7 mouse cellular contexts compared by ENCODE assay signal in the genomic region with DNA sequence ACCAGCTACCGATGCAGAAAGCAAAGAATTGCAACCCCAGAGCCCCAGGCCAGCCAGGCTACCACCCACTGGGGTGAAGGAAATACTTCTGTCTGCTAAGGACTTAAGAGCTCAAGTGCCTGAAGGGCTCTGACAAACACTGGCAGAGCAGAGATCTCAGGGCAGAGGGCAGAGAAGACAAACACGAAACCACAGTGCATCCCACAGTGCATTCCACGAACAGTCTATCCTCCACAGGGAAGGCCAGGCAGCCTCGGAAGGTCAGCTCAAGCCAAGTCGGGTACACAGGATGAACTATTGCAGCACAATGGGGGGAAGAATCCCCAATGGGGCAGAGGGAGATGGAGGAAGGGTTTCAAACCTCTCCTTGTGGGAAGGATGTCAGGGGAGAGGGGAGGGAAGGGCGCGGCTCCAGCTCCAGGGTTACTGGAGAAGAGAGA.
DNase-seq lines count a peak whose midpoint lies in the region; ATAC-seq lines count a peak whose summit lies in the region.

No protein-coding gene starts in this region.

- H3K36me3 ChIP-seq in midbrain, embryonic 14.5 days (ENCODE audit: control insufficient read depth, insufficient read depth, low read length) = no peaks in the 10 kb centered on the region
- no peaks in the 10 kb centered on the region for H3K36me3 ChIP-seq in midbrain, embryonic 13.5 days
- no peaks in the 10 kb centered on the region for H3K36me3 ChIP-seq in embryonic facial prominence, embryonic 10.5 days (replicated peaks)
- no peaks in the 10 kb centered on the region for H3K36me3 ChIP-seq in limb, embryonic 12.5 days

- no peak overlapping the region for H3K27ac ChIP-seq in midbrain, embryonic 14.5 days (replicated peaks; ENCODE audit: low read depth, low read length)
- no peak overlapping the region for H3K27ac ChIP-seq in midbrain, embryonic 13.5 days
- H3K27ac ChIP-seq in embryonic facial prominence, embryonic 10.5 days (replicated peaks) = peak overlapping the region; percentile 59
- no peak overlapping the region for H3K27ac ChIP-seq in limb, embryonic 12.5 days

- H3K4me2 ChIP-seq in midbrain, embryonic 14.5 days (ENCODE audit: low read length) = no peak overlapping the region
- H3K4me2 ChIP-seq in midbrain, embryonic 13.5 days (replicated peaks) = no peak overlapping the region
- H3K4me2 ChIP-seq in limb, embryonic 12.5 days = peak overlapping the region; percentile 17; the same call in 1 of the 2 replicates

- H3K4me1 ChIP-seq in midbrain, embryonic 14.5 days (ENCODE audit: control insufficient read depth, insufficient read depth, low read length) = no peaks in the 10 kb centered on the region
- H3K4me1 ChIP-seq in midbrain, embryonic 13.5 days (replicated peaks) = peaks cover 4% of the 10 kb centered on the region; the same call in 1 of the 2 replicates
- peaks cover 17% of the 10 kb centered on the region for H3K4me1 ChIP-seq in embryonic facial prominence, embryonic 10.5 days
- peaks cover 9% of the 10 kb centered on the region for H3K4me1 ChIP-seq in limb, embryonic 12.5 days (replicated peaks)

- peak; percentile 3 for DNase-seq in midbrain, embryonic 14.5 days
- DNase-seq in embryonic facial prominence, embryonic 10.5 days (ENCODE audit: low spot score) = peak; percentile 25
- peak; percentile 59 for DNase-seq in yolk sac, embryonic 10.5 days (ENCODE audit: low spot score)
- no peak for DNase-seq in left cerebral cortex, postnatal 25 days (ENCODE audit: low spot score in 2 of 2)
- no peak for DNase-seq in gastrocnemius, postnatal 14 days

- H3K9me3 ChIP-seq in midbrain, embryonic 14.5 days (ENCODE audit: control insufficient read depth, low read length) = no peaks in the 10 kb centered on the region
- H3K9me3 ChIP-seq in midbrain, embryonic 13.5 days = no peaks in the 10 kb centered on the region
- no peaks in the 10 kb centered on the region for H3K9me3 ChIP-seq in embryonic facial prominence, embryonic 10.5 days
- no peaks in the 10 kb centered on the region for H3K9me3 ChIP-seq in limb, embryonic 12.5 days

- 9% methylated on average over 7 of the region's 7 CpGs for WGBS in midbrain, embryonic 14.5 days
- 13% methylated on average over 7 of the region's 7 CpGs for WGBS in midbrain, embryonic 13.5 days
- 1% methylated on average over 7 of the region's 7 CpGs for WGBS in embryonic facial prominence, embryonic 10.5 days
- 7% methylated on average over 7 of the region's 7 CpGs for WGBS in limb, embryonic 12.5 days

- intact Hi-C loops in left cerebral cortex, postnatal 25 days (cut with DNase I) = no loop called here
- intact Hi-C loops in gastrocnemius, postnatal 14 days (cut with DNase I; ENCODE audit: low total_unique reads) = no loop called here

- no peak overlapping the region for H3K4me3 ChIP-seq in midbrain, embryonic 14.5 days (replicated peaks; ENCODE audit: low read depth, low read length)
- no peak overlapping the region for H3K4me3 ChIP-seq in midbrain, embryonic 13.5 days (replicated peaks)
- H3K4me3 ChIP-seq in embryonic facial prominence, embryonic 10.5 days = peak overlapping the region; percentile 13; the same call in 1 of the 2 replicates
- no peak overlapping the region for H3K4me3 ChIP-seq in limb, embryonic 12.5 days (replicated peaks)

- ATAC-seq in midbrain, embryonic 14.5 days (ENCODE audit: low FRiP score, low TSS enrichment) = no peak
- ATAC-seq in midbrain, embryonic 13.5 days = no peak
- no peak for ATAC-seq in limb, embryonic 12.5 days (ENCODE audit: insufficient number of reproducible peaks, insufficient read depth, low FRiP score, low TSS enrichment, low read depth)

- H3K9ac ChIP-seq in midbrain, embryonic 14.5 days (replicated peaks; ENCODE audit: low read length) = no peak overlapping the region
- H3K9ac ChIP-seq in midbrain, embryonic 13.5 days (replicated peaks) = no peak overlapping the region
- no peak overlapping the region for H3K9ac ChIP-seq in limb, embryonic 12.5 days (replicated peaks)

- no peaks in the 10 kb centered on the region for H3K27me3 ChIP-seq in midbrain, embryonic 14.5 days (ENCODE audit: control insufficient read depth, insufficient read depth, low read length)
- no peaks in the 10 kb centered on the region for H3K27me3 ChIP-seq in midbrain, embryonic 13.5 days
- no peaks in the 10 kb centered on the region for H3K27me3 ChIP-seq in embryonic facial prominence, embryonic 10.5 days (replicated peaks; ENCODE audit: low read depth, poor library complexity, severe bottlenecking)
- H3K27me3 ChIP-seq in limb, embryonic 12.5 days = peaks cover 6% of the 10 kb centered on the region

Comparison
In these comparisons a context has a peak if more than half of its experiments do, and no peak if none do; other contexts are left out.
1. DNase-seq: peak in midbrain, embryonic 14.5 days (single experiment), embryonic facial prominence, embryonic 10.5 days (single experiment) and yolk sac, embryonic 10.5 days (single experiment); none in left cerebral cortex, postnatal 25 days (0 of 2) and gastrocnemius, postnatal 14 days (single experiment).